ENCODE assay signal across 13 mouse cellular contexts in the genomic region with DNA sequence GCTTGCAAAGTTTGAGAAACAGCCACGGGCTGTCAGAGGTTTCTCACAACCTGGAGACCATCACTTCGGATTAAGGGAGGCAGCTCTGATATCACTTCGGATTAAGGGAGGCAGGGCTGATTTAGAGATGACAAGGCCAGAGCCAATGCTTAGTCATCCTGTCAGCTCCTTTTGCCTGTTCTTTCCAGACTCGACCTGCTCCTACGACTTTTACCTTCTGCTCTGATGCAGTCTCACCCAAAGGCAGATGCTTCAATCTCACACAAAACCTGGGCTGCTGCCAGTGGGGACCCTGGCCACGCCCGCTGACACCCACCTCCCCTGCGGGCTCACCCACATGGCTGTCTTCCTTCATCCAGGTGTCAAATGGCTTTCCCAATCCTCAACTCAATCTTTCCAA. TPM values are rescaled to one million over a fixed set of nuclear protein-coding genes. Genes with fewer than 3 reads are reported as not detected.
A peak's percentile ranks its signal among the peaks of the same experiment; 100 is the strongest.
DNase-seq lines count a peak whose midpoint lies in the region; ATAC-seq and TF ChIP-seq lines count a peak whose summit lies in the region.
"Had no signal": no experiment of that assay in that cellular context is flagged by ENCODE, and none has a peak within 500 bp of the region (broad histone marks: within the 10 kb centered on the region; RNA-seq: fewer than 3 reads in every experiment).

No protein-coding gene starts in this region.

- H3K4me2 ChIP-seq in lung, embryonic 14.5 days = no peak overlapping the region
- no peak overlapping the region for H3K4me2 ChIP-seq in limb, embryonic 14.5 days (replicated peaks; ENCODE audit: low read depth, low read length, severe bottlenecking)
- no peak overlapping the region for H3K4me2 ChIP-seq in midbrain, embryonic 13.5 days (replicated peaks)

- H3K4me1 ChIP-seq in heart, embryonic 10.5 days = peaks cover 77% of the 10 kb centered on the region
- peaks cover 46% of the 10 kb centered on the region for H3K4me1 ChIP-seq in lung, embryonic 14.5 days (ENCODE audit: insufficient read depth)
- peaks cover 21% of the 10 kb centered on the region for H3K4me1 ChIP-seq in brown adipose tissue, adult 24 weeks (ENCODE audit: control insufficient read depth, insufficient read depth, insufficient read length, low read length)
- H3K4me1 ChIP-seq in limb, embryonic 14.5 days (ENCODE audit: control insufficient read depth, insufficient read depth, low read length) = peaks cover 54% of the 10 kb centered on the region
- peaks cover 48% of the 10 kb centered on the region for H3K4me1 ChIP-seq in midbrain, embryonic 13.5 days (replicated peaks)

- 31% methylated on average over 8 of the region's 8 CpGs for WGBS in heart, embryonic 10.5 days
- 38% methylated on average over 8 of the region's 8 CpGs for WGBS in lung, embryonic 14.5 days
- 39% methylated on average over 8 of the region's 8 CpGs for WGBS in limb, embryonic 14.5 days
- 47% methylated on average over 8 of the region's 8 CpGs for WGBS in midbrain, embryonic 13.5 days

- H3K4me3 ChIP-seq in heart, embryonic 10.5 days = no peak overlapping the region
- H3K4me3 ChIP-seq in lung, embryonic 14.5 days (ENCODE audit: low read depth, low read length) = no peak overlapping the region
- no peak overlapping the region for H3K4me3 ChIP-seq in brown adipose tissue, adult 24 weeks (ENCODE audit: insufficient read depth, low read depth, low read length)
- no peak overlapping the region for H3K4me3 ChIP-seq in limb, embryonic 14.5 days (replicated peaks; ENCODE audit: low read length)
- no peak overlapping the region for H3K4me3 ChIP-seq in midbrain, embryonic 13.5 days (replicated peaks)

- no peak for DNase-seq in heart, embryonic 10.5 days (ENCODE audit: low spot score)
- no peak for DNase-seq in heart, adult 9 months (ENCODE audit: low spot score in 2 of 2)
- DNase-seq in lung, embryonic 14.5 days = no peak
- DNase-seq in lung, postnatal 36 days = no peak
- no peak for DNase-seq in limb, embryonic 14.5 days (ENCODE audit: low spot score)
- DNase-seq in adrenal gland, postnatal 14 days = no peak
- DNase-seq: cerebellum, adult 9-10 months had no signal

- TF ChIP-seq POLR2A in limb, embryonic 14.5 days (IDR thresholded peaks at IDR 0.05; ENCODE audit: borderline replicate concordance, extremely low read depth, insufficient read depth, insufficient read length) = no peak

- no peak for TF ChIP-seq CTCF in lung, embryonic 14.5 days (IDR thresholded peaks at IDR 0.05; ENCODE audit: low read depth)

- no peaks in the 10 kb centered on the region for H3K27me3 ChIP-seq in heart, embryonic 10.5 days (ENCODE audit: insufficient read depth, poor library complexity, severe bottlenecking)
- no peaks in the 10 kb centered on the region for H3K27me3 ChIP-seq in lung, embryonic 14.5 days (ENCODE audit: insufficient read depth, low read length)
- H3K27me3 ChIP-seq in limb, embryonic 14.5 days (ENCODE audit: control insufficient read depth, insufficient read depth, low read length) = no peaks in the 10 kb centered on the region
- peaks cover 4% of the 10 kb centered on the region; the same call in 1 of the 2 replicates for H3K27me3 ChIP-seq in midbrain, embryonic 13.5 days

- H3K36me3 ChIP-seq in heart, embryonic 10.5 days = peaks cover 1% of the 10 kb centered on the region; the same call in 1 of the 2 replicates
- peaks cover under 1% of the 10 kb centered on the region; the same call in 1 of the 2 replicates for H3K36me3 ChIP-seq in lung, embryonic 14.5 days (ENCODE audit: insufficient read depth)
- H3K36me3 ChIP-seq in limb, embryonic 14.5 days (ENCODE audit: control insufficient read depth, insufficient read depth, low read length) = no peaks in the 10 kb centered on the region
- H3K36me3 ChIP-seq in midbrain, embryonic 13.5 days = no peaks in the 10 kb centered on the region

- peak overlapping the region; percentile 95 for H3K27ac ChIP-seq in heart, embryonic 10.5 days
- peak overlapping the region; percentile 90 for H3K27ac ChIP-seq in lung, embryonic 14.5 days (ENCODE audit: low read depth)
- H3K27ac ChIP-seq in brown adipose tissue, adult 24 weeks (replicated peaks; ENCODE audit: low read depth, low read length) = peak overlapping the region; percentile 60; the same call in 1 of the 2 replicates
- H3K27ac ChIP-seq in limb, embryonic 14.5 days (replicated peaks; ENCODE audit: low read depth, low read length) = 0 out of 2 replicates have a peak overlapping the region, but pooled peaks have one; percentile 38
- H3K27ac ChIP-seq in midbrain, embryonic 13.5 days = no peak overlapping the region

- no peak overlapping the region for H3K9ac ChIP-seq in lung, embryonic 14.5 days
- H3K9ac ChIP-seq in limb, embryonic 14.5 days (ENCODE audit: low read depth, low read length, severe bottlenecking) = peak overlapping the region; percentile 25; the same call in 1 of the 2 replicates
- no peak overlapping the region for H3K9ac ChIP-seq in midbrain, embryonic 13.5 days (replicated peaks)

- H3K9me3 ChIP-seq in heart, embryonic 10.5 days = no peaks in the 10 kb centered on the region
- no peaks in the 10 kb centered on the region for H3K9me3 ChIP-seq in lung, embryonic 14.5 days (ENCODE audit: low read depth, low read length)
- H3K9me3 ChIP-seq in limb, embryonic 14.5 days (ENCODE audit: control insufficient read depth, low read length) = no peaks in the 10 kb centered on the region
- no peaks in the 10 kb centered on the region for H3K9me3 ChIP-seq in midbrain, embryonic 13.5 days

- no peak for ATAC-seq in lung, embryonic 14.5 days (ENCODE audit: insufficient read depth)
- ATAC-seq in limb, embryonic 14.5 days (ENCODE audit: low FRiP score, low read depth) = no peak
- no peak for ATAC-seq in midbrain, embryonic 13.5 days

RNA-seq across cellular contexts. Expression of a gene that starts 42.9 kb away (rescaled TPM):
- polyA plus RNA-seq in heart, embryonic 10.5 days (2016; fragmentation: Nextera tagmentation; extraction: Ambion mirVana) = 21.3 and 54.9 TPM in 2 replicates
- polyA plus RNA-seq in lung, embryonic 14.5 days (2014; fragmentation: Nextera tagmentation; extraction: Ambion mirVana) = 0.22 TPM in 1 of 2 replicates, not detected in the other
- not detected in 2 replicates for polyA plus RNA-seq in brown adipose tissue, adult 24 weeks (2012; ENCODE audit: insufficient read depth, insufficient read length, missing spikeins)
- polyA plus RNA-seq in limb, embryonic 14.5 days (2012; rRNA removed) = 0.08 and 0.09 TPM in 2 replicates
- polyA plus RNA-seq in limb, embryonic 14.5 days (2014; fragmentation: Nextera tagmentation; extraction: Ambion mirVana) = not detected in 2 replicates
- not detected in 2 replicates for total RNA-seq in adrenal gland, postnatal 14 days (2021)
- polyA plus RNA-seq in midbrain, embryonic 13.5 days (2015; fragmentation: Nextera tagmentation; extraction: Ambion mirVana) = 0.12 TPM in 1 of 2 replicates, not detected in the other
- total RNA-seq: adrenal gland, adult 18-20 months; hematopoietic stem cell, adult 5-6 weeks; layer of hippocampus, adult 8-10 months had no signal
- polyA plus RNA-seq: small intestine, adult 2 months had no signal

Comparison
In these comparisons a context has a peak if more than half of its experiments do, and no peak if none do; other contexts are left out.
1. RNA of a gene that starts 42.9 kb away (polyA plus RNA-seq): 21.3 to 54.9 TPM in heart, embryonic 10.5 days; 0.22 TPM in lung, embryonic 14.5 days, 0.08 to 0.09 TPM in limb, embryonic 14.5 days, 0.12 TPM in midbrain, embryonic 13.5 days and not detected in brown adipose tissue, adult 24 weeks; every median in the first group is over 10 times any median in the second.